Mouse (Mus musculus) lung, embryonic 14.5 days (tissue): Measurements from ENCODE around the gene Fam19a4. TPM values are rescaled to one million over a fixed set of nuclear protein-coding genes. Genes with fewer than 3 reads are reported as not detected.
A peak's percentile ranks its signal among the peaks of the same experiment; 100 is the strongest.

Experiments used
- ATAC-seq: fragments of 200-750 bp; cut with Nextera tagmentation; 2 replicates; pipeline ENCODE4 v1.8.0; 2017; ENCODE audit warnings: mild to moderate bottlenecking, moderate TSS enrichment, moderate library complexity; ENCODE audit not compliant: insufficient read depth
- DNase-seq: peaks from one replicate; pipeline ENCODE4 v3.0.0-alpha.2; 2015
- H3K27ac ChIP-seq: fragments of 300-500 bp; sonication (generic); 2 replicates; pipeline ENCODE4 v1.5.1; 2014; ENCODE audit warnings: low read depth, mild to moderate bottlenecking, moderate library complexity
- H3K27me3 ChIP-seq: fragments of 300-500 bp; sonication (generic); 2 replicates; pipeline ENCODE4 v1.6.1; 2014; ENCODE audit warnings: low read length, control low read depth; ENCODE audit not compliant: insufficient read depth
- H3K36me3 ChIP-seq: fragments of 300-500 bp; sonication (generic); 2 replicates; pipeline ENCODE4 v1.6.1; 2014; ENCODE audit warnings: control low read depth; ENCODE audit not compliant: insufficient read depth
- H3K4me1 ChIP-seq: fragments of 300-500 bp; sonication (generic); 2 replicates; pipeline ENCODE4 v1.6.1; 2014; ENCODE audit warnings: antibody characterized with exemption, control low read depth; ENCODE audit not compliant: insufficient read depth
- H3K4me2 ChIP-seq: fragments of 300-500 bp; sonication (generic); 2 replicates; pipeline ENCODE4 v1.6.1; 2014; ENCODE audit warnings: mild to moderate bottlenecking
- H3K4me3 ChIP-seq: fragments of 300-500 bp; sonication (generic); 2 replicates; pipeline ENCODE4 v1.5.1; 2014; ENCODE audit warnings: low read depth, low read length
- H3K9ac ChIP-seq: fragments of 300-500 bp; sonication (generic); 2 replicates; pipeline ENCODE4 v1.6.1; 2014
- H3K9me3 ChIP-seq: fragments of 300-500 bp; sonication (generic); 2 replicates; pipeline ENCODE4 v1.6.1; 2016; ENCODE audit warnings: low read depth, low read length, control low read depth
- CTCF ChIP-seq: IDR thresholded peaks from 2 replicates; pipeline ENCODE4 v1.5.1; 2016; ENCODE audit warnings: antibody characterized with exemption, low read depth
- WGBS: fragments of 180-500 bp; shearing (Covaris S2); extraction: QIAGEN DNeasy Blood & Tissue Kit; methylation state at CpG from one replicate; pipeline ENCODE4 v1.1.7; 2014; 5-methylcytosine and 5-hydroxymethylcytosine counted together
- polyA plus RNA-seq: library from polyadenylated mRNA; unstranded; fragments of >200 nt; fragmentation: Nextera tagmentation; extraction: Ambion mirVana; gene quantifications from 2 replicates; pipeline ENCODE4 v1.2.1, GENCODE M21; 2014

Fam19a4 gene
- not detected in 2 replicates for polyA plus RNA-seq

DNA sequence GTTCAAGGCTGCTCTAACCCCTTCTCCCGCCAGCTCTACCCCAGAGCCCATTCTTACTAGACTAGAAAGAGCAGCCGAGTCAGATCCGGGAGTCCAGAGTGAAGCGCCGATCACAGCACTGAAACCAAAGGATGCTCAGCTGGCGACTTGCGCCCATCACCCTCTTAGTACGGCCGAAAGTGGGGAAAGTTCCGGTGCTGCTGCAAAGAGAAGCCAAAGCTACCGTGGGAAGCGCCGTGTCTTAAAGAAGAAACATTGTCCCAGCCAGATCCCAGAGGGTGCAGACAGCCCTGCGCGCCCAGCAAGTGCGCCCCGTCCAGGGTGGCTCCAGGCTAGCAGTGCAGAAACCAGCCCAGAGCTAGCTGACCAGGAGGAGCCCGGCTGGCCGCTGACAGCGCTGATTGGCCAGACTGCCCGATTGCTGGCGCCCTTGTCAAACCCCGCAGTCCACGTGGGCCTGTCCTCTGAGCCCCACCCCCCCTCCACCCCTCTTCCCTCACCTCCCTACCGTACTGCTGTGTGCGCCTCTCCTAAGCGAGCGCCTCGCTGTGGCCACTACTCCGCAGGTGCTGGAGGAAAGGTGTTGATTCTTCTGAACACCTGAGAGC is at the start of gene Fam19a4:
Gene Fam19a4 (minus strand): TSS at position 340 of the 608 bp plus-strand sequence.
- Histone ChIP-seq H3K36me3 (no peaks in the 10 kb centered on the region), H3K9ac (peak within 1 kb of the TSS; percentile 25), H3K4me1 (0 out of 2 replicates have a peak, but pooled peaks cover 7% of the 10 kb centered on the region), H3K4me3 (peak within 1 kb of the TSS; percentile 37), H3K4me2 (peak within 1 kb of the TSS; percentile 64), H3K9me3 (no peaks in the 10 kb centered on the region), H3K27ac (no peak within 1 kb of the TSS), H3K27me3 (peaks cover 29% of the 10 kb centered on the region)
- under 1% methylated on average over 30 of the region's 30 CpGs for WGBS
- 0 out of 2 replicates have a peak, but pooled peaks have one; percentile 9 for TF ChIP-seq CTCF
- ATAC-seq = peak; percentile 95
- DNase-seq = peak; percentile 66

DNA sequence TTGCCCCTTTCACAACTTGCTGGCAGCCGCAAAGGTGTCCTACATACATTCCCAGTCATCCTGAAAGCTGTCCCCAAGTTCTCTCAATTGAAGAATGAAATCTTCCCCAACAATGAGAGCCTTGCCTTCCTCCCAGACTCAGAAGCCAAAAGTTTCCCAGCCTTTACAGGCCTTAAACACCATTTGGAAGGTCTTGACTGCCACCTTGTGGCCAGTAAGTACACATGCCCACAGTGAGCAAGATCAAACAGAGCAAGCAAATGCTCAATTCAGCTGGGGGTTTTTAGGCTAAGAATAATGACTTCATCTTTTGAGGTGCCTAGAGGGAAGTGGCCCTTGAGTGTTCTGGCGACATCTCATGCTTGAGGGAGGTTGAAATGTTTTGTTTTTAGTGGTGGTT is 46.6 kb upstream of the Fam19a4 start:
- DNase-seq = peak; percentile 94
- Histone ChIP-seq H3K4me3 (no peak overlapping the region), H3K36me3 (no peaks in the 10 kb centered on the region), H3K4me1 (no peaks in the 10 kb centered on the region), H3K27ac (no peak overlapping the region), H3K4me2 (no peak overlapping the region), H3K9ac (no peak overlapping the region), H3K27me3 (no peaks in the 10 kb centered on the region), H3K9me3 (no peaks in the 10 kb centered on the region)
- peak; percentile 80 for ATAC-seq
- WGBS = 19% methylated on average over 2 of the region's 2 CpGs
- peak; percentile 94 for TF ChIP-seq CTCF

DNA sequence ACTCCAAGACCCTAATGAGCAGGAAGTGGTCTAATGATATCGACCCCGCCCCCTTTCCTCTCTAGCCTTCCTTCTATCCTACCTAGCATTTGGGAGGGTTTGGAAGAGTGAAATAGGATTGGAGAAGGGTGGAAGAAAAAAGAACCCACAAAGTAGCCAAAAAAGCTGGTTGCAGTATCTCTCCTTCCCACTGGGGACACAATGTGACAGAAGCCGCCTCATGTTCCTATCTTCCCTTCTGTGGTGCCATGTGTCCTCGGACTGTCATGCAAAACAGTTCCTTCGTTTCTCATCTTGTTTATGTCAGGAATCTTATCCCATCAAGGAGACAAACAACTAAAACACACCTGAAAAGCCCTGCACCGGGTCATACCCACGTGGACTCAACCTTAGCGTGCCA is 45.9 kb upstream of the Fam19a4 start:
- WGBS = 67% methylated on average over 8 of the region's 8 CpGs
- Histone ChIP-seq H3K4me3 (no peak overlapping the region), H3K4me1 (no peaks in the 10 kb centered on the region), H3K4me2 (no peak overlapping the region), H3K36me3 (no peaks in the 10 kb centered on the region), H3K9me3 (no peaks in the 10 kb centered on the region), H3K9ac (no peak overlapping the region), H3K27ac (no peak overlapping the region), H3K27me3 (0 out of 2 replicates have a peak, but pooled peaks cover 5% of the 10 kb centered on the region)
- TF ChIP-seq CTCF = no peak
- no peak for DNase-seq
- ATAC-seq = no peak

DNA sequence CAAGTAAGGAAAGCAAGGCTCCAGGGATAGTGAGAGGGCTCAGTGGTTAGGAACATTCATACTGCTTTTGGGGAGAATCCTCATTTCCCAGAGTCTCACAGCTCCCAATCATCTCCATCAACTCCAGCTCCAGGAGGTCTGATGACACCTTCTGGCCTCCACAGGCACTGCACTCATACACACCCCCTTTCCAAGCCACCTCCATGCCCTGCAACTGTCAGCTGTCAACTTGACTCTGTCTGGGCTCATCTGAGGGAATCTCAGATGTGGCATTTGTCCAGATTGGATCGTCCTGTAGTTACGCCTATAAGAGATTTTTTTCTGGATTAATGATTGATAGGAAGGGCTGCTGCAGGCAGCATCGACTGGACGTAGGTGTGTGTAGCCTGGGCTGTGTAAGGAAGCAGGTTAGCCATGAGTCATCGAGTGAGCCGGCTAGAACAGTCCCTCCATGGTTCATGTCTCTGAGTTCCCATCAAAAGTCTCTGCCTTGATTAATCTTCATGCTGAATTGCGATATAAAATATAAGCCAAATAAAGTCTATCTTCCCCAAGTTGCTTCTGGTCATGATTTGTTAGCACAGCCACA is 44.1 kb upstream of the Fam19a4 start:
- peak; percentile 37 for DNase-seq

DNA sequence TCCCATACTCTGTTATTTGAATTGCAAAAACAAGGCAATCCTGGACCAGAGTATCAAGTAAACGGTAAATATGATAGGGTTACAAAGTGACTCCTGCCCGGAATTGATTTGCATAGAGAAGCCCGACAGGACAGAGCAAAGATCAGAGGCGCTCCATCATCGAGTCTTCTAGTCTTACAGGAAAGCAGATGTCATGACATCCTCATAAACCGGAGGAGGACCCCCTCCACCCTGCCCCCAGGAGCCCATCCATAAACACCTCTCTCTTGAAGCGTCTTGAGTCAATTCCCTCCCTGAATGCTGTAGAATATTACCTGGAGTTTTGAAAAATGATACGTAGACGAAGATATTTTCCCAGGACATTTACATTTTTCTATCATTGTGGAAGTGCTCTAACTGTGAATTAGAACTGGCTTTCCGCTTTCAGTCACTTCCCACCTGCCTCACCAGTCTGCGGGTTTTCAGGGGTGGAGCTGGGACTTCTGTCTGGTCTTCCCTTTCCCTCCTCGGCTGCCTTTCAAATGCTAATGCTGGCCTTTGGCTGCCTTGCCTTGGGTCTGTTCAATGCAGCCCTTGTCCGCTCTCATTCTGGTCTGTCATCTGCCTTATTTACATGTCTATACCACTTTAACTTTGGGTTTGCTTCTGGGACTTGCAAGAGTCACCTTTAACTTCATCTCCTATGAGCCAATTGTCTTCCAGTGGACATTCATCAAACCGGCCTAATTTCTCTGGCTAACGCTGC is 41.9 kb upstream of the Fam19a4 start:
- Histone ChIP-seq H3K9me3 (no peaks in the 10 kb centered on the region), H3K27me3 (0 out of 2 replicates have a peak, but pooled peaks cover 5% of the 10 kb centered on the region), H3K4me1 (no peaks in the 10 kb centered on the region), H3K4me3 (no peak overlapping the region), H3K36me3 (no peaks in the 10 kb centered on the region), H3K27ac (no peak overlapping the region), H3K4me2 (no peak overlapping the region), H3K9ac (no peak overlapping the region)
- ATAC-seq = no peak
- 15% methylated on average over 15 of the region's 15 CpGs for WGBS
- no peak for DNase-seq
- TF ChIP-seq CTCF = no peak

More for the DNA sequence above, 44.1 kb upstream of the Fam19a4 start:
- H3K4me2 ChIP-seq = no peak overlapping the region
- WGBS = 62% methylated on average over 7 of the region's 7 CpGs
- H3K27ac ChIP-seq = no peak overlapping the region
- peak; percentile 68 for TF ChIP-seq CTCF
- H3K4me3 ChIP-seq = no peak overlapping the region
- ATAC-seq = 0 out of 2 replicates have a peak, but pooled peaks have one; percentile 23
- H3K4me1 ChIP-seq = no peaks in the 10 kb centered on the region
- H3K36me3 ChIP-seq = no peaks in the 10 kb centered on the region
- no peak overlapping the region for H3K9ac ChIP-seq
- no peaks in the 10 kb centered on the region for H3K9me3 ChIP-seq
- H3K27me3 ChIP-seq = 0 out of 2 replicates have a peak, but pooled peaks cover 5% of the 10 kb centered on the region

DNA sequence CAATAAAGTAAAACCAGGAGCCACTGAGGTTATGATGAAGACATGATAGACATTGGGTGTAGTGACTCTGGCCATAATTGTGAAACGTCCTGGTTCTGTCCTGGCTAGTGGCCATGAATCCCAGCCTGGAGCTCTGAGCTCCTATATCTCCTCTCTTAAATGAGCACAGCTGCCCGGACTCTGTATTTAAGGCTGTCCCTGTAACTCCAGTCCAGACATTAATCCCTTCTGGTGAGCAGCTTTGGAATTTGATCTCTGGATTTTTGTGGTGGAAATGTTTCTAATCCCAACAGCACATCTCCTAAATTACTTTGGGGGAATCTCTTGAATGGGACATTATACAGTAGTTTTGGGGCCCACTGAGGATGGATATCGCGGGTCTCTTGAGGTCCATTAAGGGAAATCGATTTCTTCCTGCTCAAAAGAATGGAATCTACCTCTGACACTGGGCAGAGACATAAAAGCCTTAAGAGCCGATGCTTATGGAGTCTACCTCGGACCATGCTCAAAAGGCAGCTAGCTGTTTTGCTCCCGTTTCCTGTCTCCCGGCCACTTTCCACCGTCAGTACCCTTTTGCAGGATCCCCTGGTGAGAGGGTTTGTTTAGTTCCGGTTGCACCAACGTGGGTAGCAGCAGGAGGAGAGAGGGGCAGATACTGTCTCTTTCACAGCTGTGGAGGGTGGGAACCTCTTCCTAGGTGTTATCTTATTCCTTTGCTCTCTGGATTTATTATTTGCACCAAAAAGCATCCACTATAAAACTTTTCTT is 41.2 kb upstream of the Fam19a4 start:
- Histone ChIP-seq H3K4me3 (no peak overlapping the region), H3K27ac (no peak overlapping the region), H3K36me3 (no peaks in the 10 kb centered on the region), H3K9ac (no peak overlapping the region), H3K9me3 (no peaks in the 10 kb centered on the region), H3K4me2 (no peak overlapping the region), H3K27me3 (0 out of 2 replicates have a peak, but pooled peaks cover 5% of the 10 kb centered on the region), H3K4me1 (no peaks in the 10 kb centered on the region)
- 22% methylated on average over 12 of the region's 12 CpGs for WGBS
- ATAC-seq (no peak), DNase-seq (peak; percentile 29)
- TF ChIP-seq CTCF = no peak
